Mouse (Mus musculus): ENCODE results near the gene Asb17.

DNA sequence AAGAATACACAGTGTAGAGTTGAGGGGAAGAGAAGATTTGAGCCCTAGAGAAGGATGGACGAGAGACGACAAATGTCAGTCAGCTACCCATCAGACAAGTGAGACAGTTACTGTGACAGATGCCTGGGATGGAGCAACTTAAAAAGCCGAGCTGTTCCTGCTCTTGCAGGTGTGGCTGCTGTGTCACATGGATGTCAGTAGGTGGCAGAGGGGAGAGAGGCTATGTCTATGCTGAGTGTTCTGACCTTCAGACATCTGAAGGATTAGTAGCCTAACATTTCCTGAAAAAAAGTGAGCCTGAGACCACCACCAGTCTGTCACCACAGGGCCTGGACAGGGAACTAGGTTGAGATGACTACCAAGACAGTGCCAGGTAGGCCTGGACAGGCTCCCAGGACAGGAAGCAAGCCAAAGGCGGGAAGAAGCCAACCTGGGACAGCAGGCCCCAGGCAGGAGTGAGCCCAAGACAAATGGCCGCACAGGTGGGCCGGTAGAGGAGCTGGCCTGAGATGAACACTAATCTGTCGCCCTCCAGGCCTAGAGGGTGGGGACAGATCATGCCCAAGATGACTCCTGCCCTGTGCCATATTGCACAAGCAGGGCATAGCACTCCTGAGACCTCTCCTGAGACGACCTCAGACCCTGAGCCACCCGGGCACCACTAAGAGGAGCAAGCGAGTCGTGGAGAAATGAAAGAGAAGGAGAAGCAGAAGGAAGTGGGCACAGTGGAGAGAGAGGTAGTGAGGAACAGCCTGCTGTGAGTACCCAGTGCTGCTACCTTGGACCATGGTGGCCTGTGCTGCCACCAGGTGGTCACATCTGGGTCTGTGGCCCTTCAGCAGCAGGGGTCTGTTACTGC is 12.8 kb upstream of the Asb17 start:
- no peak for TF ChIP-seq EP300 (IDR thresholded peaks at IDR 0.05; ENCODE audit: low read depth)
- peak; percentile 45 for TF ChIP-seq CTCF (IDR thresholded peaks at IDR 0.05; ENCODE audit: low read depth)
